Comparison of ENCODE assay signal across 11 mouse cellular contexts in the genomic region with DNA sequence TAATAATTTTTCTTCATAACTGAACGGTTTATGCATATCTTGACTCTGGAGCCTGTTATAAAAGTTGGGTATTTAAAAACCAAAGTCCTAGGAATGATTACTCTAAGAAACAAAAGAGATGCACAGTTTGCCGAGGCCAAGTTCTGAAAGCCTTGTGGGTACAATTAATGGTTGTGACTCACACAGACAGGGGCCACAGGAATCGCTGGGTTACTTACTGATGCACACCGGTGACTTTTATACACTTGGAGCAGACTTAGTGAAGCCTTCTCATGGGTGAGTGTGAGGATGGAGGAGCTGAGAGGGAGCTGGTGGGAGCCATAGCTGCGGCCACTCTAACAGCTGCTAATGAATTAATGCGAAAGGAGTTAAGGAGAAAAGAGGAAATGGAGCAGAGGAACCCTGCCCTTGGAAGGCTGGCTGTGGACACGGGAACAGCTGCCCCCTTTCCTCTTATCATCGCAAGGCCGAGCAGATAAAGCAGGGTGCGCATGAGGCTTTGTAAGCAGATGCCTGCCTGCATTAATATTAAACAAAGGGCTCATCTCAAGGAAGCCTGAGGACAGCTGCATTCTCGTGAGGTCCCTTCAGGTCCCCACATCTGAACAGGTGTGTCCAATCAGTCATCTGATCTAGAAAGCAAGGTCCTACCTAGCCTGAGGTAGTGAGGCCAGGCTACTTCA.
DNase-seq lines count a peak whose midpoint lies in the region; ATAC-seq lines count a peak whose summit lies in the region.
"Had no signal": no experiment of that assay in that cellular context is flagged by ENCODE, and none has a peak within 500 bp of the region (broad histone marks: within the 10 kb centered on the region; RNA-seq: fewer than 3 reads in every experiment).

No protein-coding gene starts in this region.

- peak overlapping the region; percentile 44 for H3K4me3 ChIP-seq in megakaryocyte, embryonic 14.5 days (replicated peaks)
- H3K4me3 ChIP-seq in neural tube, embryonic 14.5 days (ENCODE audit: low read depth, low read length): no peak overlapping the region
- H3K4me3 ChIP-seq: liver, embryonic 12.5 days had no signal

- 36% methylated on average over 11 of the region's 11 CpGs for WGBS in neural tube, embryonic 14.5 days

- H3K27me3 ChIP-seq in megakaryocyte, embryonic 14.5 days (replicated peaks): peaks cover 2% of the 10 kb centered on the region
- H3K27me3 ChIP-seq in neural tube, embryonic 14.5 days (ENCODE audit: control insufficient read depth, insufficient read depth, low read length): no peaks in the 10 kb centered on the region
- H3K27me3 ChIP-seq: liver, embryonic 12.5 days had no signal

- no peaks in the 10 kb centered on the region for H3K9me3 ChIP-seq in megakaryocyte, embryonic 14.5 days
- no peaks in the 10 kb centered on the region for H3K9me3 ChIP-seq in neural tube, embryonic 14.5 days (ENCODE audit: control insufficient read depth, low read length)
- H3K9me3 ChIP-seq: liver, embryonic 12.5 days had no signal

- no peak for ATAC-seq in megakaryocyte, adult 5-6 weeks (ENCODE audit: poor library complexity, severe bottlenecking)
- ATAC-seq in granulocyte monocyte progenitor cell, adult 5-6 weeks (replicated peaks; ENCODE audit: poor library complexity, severe bottlenecking): peak; percentile 26
- no peak for ATAC-seq in neural tube, embryonic 14.5 days (ENCODE audit: low read depth)
- no peak for ATAC-seq in erythroblast, adult 5-6 weeks (replicated peaks; ENCODE audit: low FRiP score, poor library complexity, severe bottlenecking)
- ATAC-seq: liver, embryonic 12.5 days had no signal

- H3K4me1 ChIP-seq in megakaryocyte, embryonic 14.5 days: peaks cover 96% of the 10 kb centered on the region
- peaks cover 30% of the 10 kb centered on the region for H3K4me1 ChIP-seq in neural tube, embryonic 14.5 days (ENCODE audit: control insufficient read depth, insufficient read depth, low read length)

- H3K36me3 ChIP-seq in megakaryocyte, embryonic 14.5 days (replicated peaks; ENCODE audit: low read length): no peaks in the 10 kb centered on the region
- H3K36me3 ChIP-seq in neural tube, embryonic 14.5 days (ENCODE audit: control insufficient read depth, insufficient read depth, low read length): no peaks in the 10 kb centered on the region
- H3K36me3 ChIP-seq: liver, embryonic 12.5 days had no signal

- H3K27ac ChIP-seq in neural tube, embryonic 14.5 days (ENCODE audit: low read depth, low read length): peak overlapping the region; percentile 69; the same call in 1 of the 2 replicates
- H3K27ac ChIP-seq: liver, embryonic 12.5 days had no signal

- peak; percentile 36 for DNase-seq in adrenal gland, postnatal 10 days
- no peak for DNase-seq in layer of hippocampus, postnatal 36 days
- DNase-seq: gastrocnemius, postnatal 14 days; right cerebral cortex, postnatal 4 days; thymus, postnatal 14 days had no signal

- H3K4me2 ChIP-seq in neural tube, embryonic 14.5 days (ENCODE audit: low read depth, low read length): no peak overlapping the region
- H3K4me2 ChIP-seq: liver, embryonic 12.5 days had no signal

- H3K9ac ChIP-seq in neural tube, embryonic 14.5 days (replicated peaks; ENCODE audit: low read depth, low read length): no peak overlapping the region
- H3K9ac ChIP-seq: liver, embryonic 12.5 days had no signal
